Mouse (Mus musculus): ENCODE data around the gene Tsga10ip.
"Not testable (repeated sequence)": the region's sequence is repeated elsewhere in the genome, so short reads cannot be mapped to it uniquely, and the experiment has no call there.

Gene Tsga10ip

GRCm38 (mm10) chr19:5424092-5424781 is 21.9 kb upstream of the Tsga10ip start:
- DNase-seq (ENCODE audit: low spot score in 2 of 2), result peak in 1 of 2 experiments; percentile 62

DNA sequence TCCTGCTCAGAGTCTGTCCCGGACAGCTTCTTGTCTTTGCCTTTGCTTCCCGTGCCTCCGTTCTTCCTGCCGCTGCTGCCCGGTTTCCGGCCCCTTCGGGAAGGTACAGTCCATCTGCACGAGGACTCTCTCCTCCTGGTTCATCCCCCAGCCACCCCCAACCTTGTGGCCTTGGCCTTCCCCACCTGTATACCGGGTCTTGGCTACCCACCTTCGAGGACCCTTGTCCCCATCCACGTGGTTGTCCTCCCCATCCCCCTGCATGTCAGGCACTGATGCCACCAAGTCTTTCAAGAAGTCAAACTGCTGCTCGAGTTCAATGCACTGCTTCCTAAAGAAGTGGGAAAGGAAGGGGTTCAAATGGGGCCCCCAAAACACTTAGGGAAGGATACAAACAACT is 21.2 kb upstream of the Tsga10ip start:
- DNase-seq (ENCODE audit: low spot score in 2 of 2), result no peak

- no peak for DNase-seq (ENCODE audit: low spot score in 2 of 2)
Measured at GRCm38 (mm10) chr19:5422895-5423443, 20.6 kb upstream of the Tsga10ip start.

DNA sequence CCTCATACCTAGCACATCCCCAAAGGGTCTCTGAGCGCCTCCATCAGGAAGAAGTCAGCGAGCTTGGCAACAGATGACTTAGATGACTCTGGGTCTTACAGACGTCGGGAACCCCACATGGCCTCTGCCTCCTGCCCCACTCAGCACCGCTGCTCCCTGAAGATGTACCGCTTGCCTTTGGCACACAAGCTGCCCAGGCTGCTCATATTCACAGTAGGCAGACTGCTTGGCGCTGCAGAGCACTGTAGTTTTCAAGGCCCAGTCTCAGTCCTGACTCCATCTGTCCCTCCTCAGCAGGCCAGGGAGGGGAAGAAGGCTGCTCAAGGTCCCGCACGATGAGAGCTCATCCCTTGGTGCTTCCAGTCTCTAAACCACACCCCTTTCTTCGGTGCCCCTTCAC is 19.9 kb upstream of the Tsga10ip start:
- no peak for DNase-seq (ENCODE audit: low spot score in 2 of 2)

DNA sequence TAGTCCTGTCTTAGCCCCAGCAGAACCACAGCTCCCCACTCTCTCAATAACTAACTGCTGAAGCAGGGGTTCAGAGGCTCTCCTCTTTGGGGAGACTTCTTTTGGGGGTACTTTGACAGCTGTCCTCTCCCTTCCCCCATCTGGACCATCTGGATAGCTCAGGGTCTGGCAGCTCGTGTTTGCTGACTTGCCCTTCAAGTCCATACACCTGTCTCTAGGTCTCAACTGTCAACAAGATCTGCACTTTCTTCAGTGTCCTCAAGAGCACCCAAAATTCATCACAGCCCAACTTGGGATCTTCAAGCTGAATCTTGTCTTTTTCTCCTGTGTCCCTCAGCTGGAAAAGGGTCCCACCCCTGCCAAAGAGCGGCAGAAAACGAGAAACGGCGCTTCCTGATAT is 19.5 kb upstream of the Tsga10ip start:
- no peak for DNase-seq (ENCODE audit: low spot score in 2 of 2)

GRCm38 (mm10) chr19:5420579-5420978 is 18.3 kb upstream of the Tsga10ip start:
- no peak for DNase-seq (ENCODE audit: low spot score in 2 of 2)

DNA sequence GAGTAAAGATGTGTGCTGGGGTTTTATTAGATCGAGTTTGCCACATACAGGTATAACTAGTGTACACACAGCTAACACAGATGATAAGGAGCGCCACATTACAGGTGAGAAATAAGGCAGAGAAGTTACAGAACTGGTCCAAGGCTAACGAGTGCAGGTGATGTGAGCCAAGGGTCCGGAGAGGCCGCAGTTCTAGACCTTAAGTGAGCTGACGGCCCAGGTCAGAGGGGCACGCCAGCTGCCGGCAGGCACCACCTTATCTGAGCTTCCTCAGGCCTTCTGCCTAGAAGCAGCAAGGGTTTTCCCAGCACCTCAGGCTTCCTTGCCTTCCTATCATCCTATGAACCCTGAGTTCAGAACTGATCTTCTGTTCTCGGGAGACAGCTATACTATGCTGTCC is 17.3 kb upstream of the Tsga10ip start:
- no peak for DNase-seq (ENCODE audit: low spot score in 2 of 2)

- no peak for DNase-seq (ENCODE audit: low spot score in 2 of 2)
Measured at GRCm38 (mm10) chr19:5418750-5419466, 16.6 kb upstream of the Tsga10ip start.

GRCm38 (mm10) chr19:5414534-5414957 is 12.2 kb upstream of the Tsga10ip start:
- DNase-seq (ENCODE audit: low spot score in 2 of 2), result peak in 1 of 2 experiments; percentile 36

GRCm38 (mm10) chr19:5413840-5414239 is 11.5 kb upstream of the Tsga10ip start:
- DNase-seq (ENCODE audit: low spot score in 2 of 2), result no peak

GRCm38 (mm10) chr19:5411961-5412360 is 9.6 kb upstream of the Tsga10ip start:
- DNase-seq (ENCODE audit: low spot score in 2 of 2), result no peak

- no peak for DNase-seq (ENCODE audit: low spot score in 2 of 2)
Measured at GRCm38 (mm10) chr19:5410641-5411040, 8.3 kb upstream of the Tsga10ip start.

DNA sequence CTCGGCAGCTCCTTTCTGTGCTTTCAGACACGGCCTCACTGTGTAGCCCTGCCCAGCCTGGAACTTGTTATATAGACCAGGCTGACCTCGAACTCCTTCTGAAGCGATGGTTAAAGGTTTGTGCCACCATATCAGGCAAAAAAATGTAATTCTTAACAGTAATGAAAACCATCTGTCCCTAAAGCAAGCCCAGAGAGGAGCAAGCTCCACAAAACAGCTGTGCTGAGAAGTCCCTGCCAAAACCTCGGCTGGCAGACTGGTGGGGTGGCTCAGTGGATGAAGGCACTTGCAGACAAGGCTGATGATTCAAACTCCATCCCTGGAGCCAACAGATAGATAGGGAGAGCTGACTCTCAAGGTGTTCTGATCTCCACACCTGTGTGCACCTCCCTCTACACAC is 6.7 kb upstream of the Tsga10ip start:
- no peak for DNase-seq (ENCODE audit: low spot score in 2 of 2)

- no peak for DNase-seq (ENCODE audit: low spot score in 2 of 2)
Measured at GRCm38 (mm10) chr19:5408057-5409001, 6.0 kb upstream of the Tsga10ip start.

- peak in 1 of 2 experiments; percentile 71 for DNase-seq (ENCODE audit: low spot score in 2 of 2)
Measured at GRCm38 (mm10) chr19:5407133-5407532, 4.8 kb upstream of the Tsga10ip start.

DNA sequence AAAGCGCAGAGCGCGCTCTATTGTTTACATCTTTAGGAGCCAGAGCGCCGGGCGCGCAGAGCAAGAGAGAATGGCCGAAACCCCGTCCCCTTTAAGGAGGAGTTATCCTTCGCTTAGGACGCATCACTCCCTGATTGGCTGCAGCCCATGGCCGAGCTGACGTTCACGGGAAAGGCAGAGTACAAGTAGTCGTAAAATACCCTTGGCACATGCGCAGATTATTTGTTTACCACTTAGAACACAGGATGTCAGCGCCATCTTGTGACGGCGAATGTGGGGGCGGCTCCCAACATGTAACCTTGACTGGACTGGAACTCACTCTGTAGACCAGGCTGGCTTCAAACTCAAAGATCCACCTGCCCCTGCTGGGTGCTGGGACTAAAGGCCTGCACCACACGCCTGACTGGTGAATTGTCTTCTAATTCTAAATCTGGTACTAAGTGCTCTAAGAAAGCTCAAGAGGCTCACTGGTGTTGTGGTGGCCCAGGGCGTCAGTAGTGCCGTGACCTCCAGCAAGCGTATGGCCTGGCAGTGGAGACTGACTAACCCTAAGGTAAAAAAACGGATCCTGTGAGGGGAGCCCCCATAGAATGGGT is 4.3 kb upstream of the Tsga10ip start:
- DNase-seq (ENCODE audit: low spot score in 2 of 2), result peak in 1 of 2 experiments; percentile 68

DNA sequence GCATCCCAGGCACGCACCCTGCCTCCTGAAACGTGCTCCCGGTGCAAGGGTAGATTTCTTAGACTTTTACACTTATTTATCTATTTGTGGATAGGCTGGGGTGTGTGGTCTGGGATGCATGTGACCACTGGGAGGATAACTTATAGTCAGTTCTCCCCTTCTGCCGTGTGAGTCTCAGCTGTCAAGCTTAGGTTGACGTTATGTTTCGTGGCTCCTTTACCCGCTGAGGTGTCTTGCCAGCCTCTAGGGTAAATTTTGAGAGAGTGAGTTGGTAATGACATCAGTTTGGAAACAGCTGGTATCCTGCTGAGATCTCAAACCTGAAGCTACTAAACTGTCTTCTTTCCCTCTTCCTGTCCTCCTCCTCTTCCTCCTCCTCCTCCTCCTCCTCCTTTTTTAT is 3.6 kb upstream of the Tsga10ip start:
- no peak for DNase-seq (ENCODE audit: low spot score in 2 of 2)

GRCm38 (mm10) chr19:5401073-5401472 is 1.3 kb downstream of the Tsga10ip start:
- DNase-seq (ENCODE audit: low spot score in 2 of 2), result not testable (repeated sequence)

DNA sequence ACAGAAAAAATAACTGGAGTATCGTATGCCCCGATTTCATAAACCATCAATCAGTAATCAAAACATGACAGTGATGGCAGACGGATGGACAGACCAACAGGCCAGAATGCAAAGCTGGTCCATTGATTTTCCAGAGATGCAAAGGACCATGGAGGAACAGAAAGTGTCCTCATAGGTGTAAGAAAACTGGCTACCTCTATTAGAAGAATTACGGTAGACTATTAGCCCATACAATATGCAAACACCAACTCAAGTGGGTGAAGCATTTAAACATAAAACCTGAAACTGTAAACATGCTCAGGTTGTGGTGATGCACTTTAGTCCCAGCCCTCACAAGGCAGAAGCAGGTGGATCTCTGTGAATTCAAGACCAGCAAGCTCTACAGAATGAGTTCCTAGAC is 7.0 kb downstream of the Tsga10ip start:
- no peak for DNase-seq (ENCODE audit: low spot score in 2 of 2)

- DNase-seq (ENCODE audit: low spot score in 2 of 2), result no peak
Measured at GRCm38 (mm10) chr19:5394168-5394567, 8.2 kb downstream of the Tsga10ip start.

DNA sequence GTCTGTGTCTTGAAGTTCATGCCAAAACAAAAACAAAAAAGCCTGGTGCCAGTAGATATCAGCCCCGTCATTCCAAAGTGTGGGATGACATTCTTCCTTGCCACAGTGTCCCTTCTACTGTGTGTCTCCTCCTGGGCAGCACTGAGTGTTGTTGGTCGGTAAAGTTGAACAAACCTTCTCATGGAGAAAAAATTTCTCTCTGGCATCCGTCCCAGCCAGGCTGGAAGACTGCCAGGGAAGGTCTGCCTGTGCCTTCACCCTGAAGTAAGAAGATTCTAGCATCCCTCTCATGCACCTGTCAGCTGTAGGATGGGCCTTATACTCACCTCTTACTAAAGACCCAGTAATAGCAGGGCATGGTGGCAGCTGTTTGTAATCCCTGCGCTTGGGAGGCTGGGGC is 9.4 kb downstream of the Tsga10ip start:
- peak in 1 of 2 experiments; percentile 17 for DNase-seq (ENCODE audit: low spot score in 2 of 2)
